Mouse (Mus musculus) MEL (cell line): ENCODE measurements at regions not wholly inside any gene's neighbourhood (a gene's known extent, or its start where the extent isn't known, plus 50 kb on each side); places are given as distances from the start of the nearest gene placed in this dataset.
A peak's percentile ranks its signal among the peaks of the same experiment; 100 is the strongest.

ENCODE experiments used
- DNase-seq: peaks from one replicate; pipeline ENCODE4 v3.0.0; 2011; ENCODE audit warnings: low read depth, low spot score
- H3K27ac ChIP-seq: 2 replicates; pipeline ENCODE4 v1.5.1; 2012; ENCODE audit warnings: low read depth, mild to moderate bottlenecking, control low read depth, low read length, moderate library complexity; ENCODE audit not compliant: control insufficient read depth
- H3K27me3 ChIP-seq, 2 experiments: fragments of 150-350 bp in 1 of 2; sonication (generic) in 1 of 2; 2 replicates each; pipeline ENCODE4 v1.6.1; 2012; ENCODE audit warnings: low read length in 2 of 2, mild to moderate bottlenecking in 2 of 2, improper control_type of control experiment in 1 of 2, moderate library complexity in 1 of 2; ENCODE audit not compliant: insufficient read depth in 2 of 2, control insufficient read depth in 1 of 2
- H3K36me3 ChIP-seq, 2 experiments: 2 replicates each; pipeline ENCODE4 v1.6.1; 2012 to 2014; ENCODE audit warnings: low read length in 2 of 2, improper control_type of control experiment in 1 of 2, inconsistent platforms in 1 of 2, mild to moderate bottlenecking in 1 of 2; ENCODE audit not compliant: insufficient read depth in 2 of 2, control insufficient read depth in 1 of 2
- H3K4me1 ChIP-seq, 2 experiments: fragments of 150-350 bp in 1 of 2; sonication (generic) in 1 of 2; 2 replicates each; pipeline ENCODE4 v1.6.1; 2012; ENCODE audit warnings: low read length in 2 of 2, improper control_type of control experiment in 1 of 2, mild to moderate bottlenecking in 1 of 2; ENCODE audit not compliant: insufficient read depth in 2 of 2, control insufficient read depth in 1 of 2
- H3K4me3 ChIP-seq, 2 experiments: fragments of 150-350 bp in 1 of 2; sonication (generic) in 1 of 2; 2 replicates each; pipeline ENCODE4 v1.5.1; 2012; ENCODE audit warnings: low read depth in 2 of 2, low read length in 2 of 2, mild to moderate bottlenecking in 2 of 2, moderate library complexity in 2 of 2, control low read depth in 1 of 2, improper control_type of control experiment in 1 of 2; ENCODE audit not compliant: control insufficient read depth in 1 of 2, insufficient read depth in 1 of 2
- H3K79me2 ChIP-seq: 2 replicates; pipeline ENCODE4 v1.6.1; 2012; ENCODE audit warnings: mild to moderate bottlenecking, low read length, moderate library complexity; ENCODE audit not compliant: control insufficient read depth, poor library complexity, insufficient read depth
- H3K9ac ChIP-seq: 2 replicates; pipeline ENCODE4 v1.6.1; 2012; ENCODE audit warnings: low read depth, mild to moderate bottlenecking, control low read depth, low read length, moderate library complexity; ENCODE audit not compliant: control insufficient read depth, poor library complexity, severe bottlenecking
- H3K9me3 ChIP-seq: fragments of 150-350 bp; sonication (generic); replicated peaks from 2 replicates; pipeline ENCODE4 v1.6.1; 2012; ENCODE audit warnings: mild to moderate bottlenecking, low read length, improper control_type of control experiment, moderate library complexity; ENCODE audit not compliant: insufficient read depth
- BHLHE40 ChIP-seq: IDR thresholded peaks from 2 replicates; pipeline ENCODE4 v1.6.1; 2012; ENCODE audit warnings: low read depth, mild to moderate bottlenecking, inconsistent platforms, low read length, improper control_type of control experiment, borderline replicate concordance
- CHD1 ChIP-seq: IDR thresholded peaks from 2 replicates; pipeline ENCODE4 v1.6.1; 2012; ENCODE audit warnings: low read depth, mild to moderate bottlenecking, inconsistent platforms, low read length, improper control_type of control experiment
- CTCF ChIP-seq, 3 experiments: IDR thresholded peaks in 2 of 3; conservative IDR thresholded peaks in 1 of 3; 2 replicates each; pipeline ENCODE4 v1.5.1; 2011 to 2012; ENCODE audit warnings: low read length in 3 of 3, low read depth in 2 of 3, mild to moderate bottlenecking in 2 of 3, improper control_type of control experiment in 1 of 3, inconsistent platforms in 1 of 3, mixed read lengths in 1 of 3, moderate library complexity in 1 of 3; ENCODE audit not compliant: control insufficient read depth in 1 of 3, insufficient read depth in 1 of 3, poor library complexity in 1 of 3, severe bottlenecking in 1 of 3
- E2F4 ChIP-seq: IDR thresholded peaks from 2 replicates; pipeline ENCODE4 v1.6.1; 2011; ENCODE audit warnings: low read depth, low read length, improper control_type of control experiment, borderline replicate concordance
- ELF1 ChIP-seq: IDR thresholded peaks from 2 replicates; pipeline ENCODE4 v1.6.1; 2014; ENCODE audit warnings: low read depth, mild to moderate bottlenecking, inconsistent platforms, low read length, improper control_type of control experiment, moderate library complexity
- EP300 ChIP-seq, 2 experiments: IDR thresholded peaks; 2 replicates each; pipeline ENCODE4 v1.6.1; 2011; ENCODE audit warnings: improper control_type of control experiment in 2 of 2, low read length in 2 of 2, low read depth in 1 of 2, mild to moderate bottlenecking in 1 of 2
- GATA1 ChIP-seq: IDR thresholded peaks from 2 replicates; pipeline ENCODE4 v1.6.1; 2011; ENCODE audit warnings: low read depth, low read length, improper control_type of control experiment
- JUND ChIP-seq: IDR thresholded peaks from 2 replicates; pipeline ENCODE4 v1.6.1; 2011; ENCODE audit warnings: low read depth, mild to moderate bottlenecking, improper control_type of control experiment, low read length
- MAX ChIP-seq: IDR thresholded peaks from 2 replicates; pipeline ENCODE4 v1.6.1; 2011; ENCODE audit warnings: low read length, improper control_type of control experiment
- MXI1 ChIP-seq: IDR thresholded peaks from 2 replicates; pipeline ENCODE4 v1.6.1; 2011; ENCODE audit warnings: mild to moderate bottlenecking, low read depth, low read length, improper control_type of control experiment
- MYB ChIP-seq: IDR thresholded peaks from 2 replicates; pipeline ENCODE4 v1.6.1; 2011; ENCODE audit warnings: mild to moderate bottlenecking, low read depth, low read length, improper control_type of control experiment
- NRF1 ChIP-seq: IDR thresholded peaks from 2 replicates; pipeline ENCODE4 v1.6.1; 2014; ENCODE audit warnings: low read depth, mild to moderate bottlenecking, inconsistent platforms, low read length, improper control_type of control experiment, moderate library complexity; ENCODE audit not compliant: poor library complexity, insufficient read depth, severe bottlenecking
- POLR2AphosphoS2 ChIP-seq: IDR thresholded peaks from 2 replicates; pipeline ENCODE4 v1.6.1; 2011; ENCODE audit warnings: low read length, improper control_type of control experiment
- RAD21 ChIP-seq: IDR thresholded peaks from 2 replicates; pipeline ENCODE4 v1.6.1; 2011; ENCODE audit warnings: mild to moderate bottlenecking, low read depth, low read length, improper control_type of control experiment
- RCOR1 ChIP-seq: IDR thresholded peaks from 2 replicates; pipeline ENCODE4 v1.6.1; 2012; ENCODE audit warnings: low read depth, mild to moderate bottlenecking, inconsistent platforms, low read length, improper control_type of control experiment
- SIN3A ChIP-seq: IDR thresholded peaks from 2 replicates; pipeline ENCODE4 v1.6.1; 2012; ENCODE audit warnings: low read length, improper control_type of control experiment, inconsistent platforms
- TAL1 ChIP-seq: IDR thresholded peaks from 2 replicates; pipeline ENCODE4 v1.6.1; 2012; ENCODE audit warnings: mild to moderate bottlenecking, inconsistent platforms, low read length, moderate library complexity, mixed read lengths
- UBTF ChIP-seq: IDR thresholded peaks from 2 replicates; pipeline ENCODE4 v1.6.1; 2012; ENCODE audit warnings: low read depth, mild to moderate bottlenecking, inconsistent platforms, low read length, improper control_type of control experiment, moderate library complexity, borderline replicate concordance; ENCODE audit not compliant: insufficient read depth
- ZMIZ1 ChIP-seq: IDR thresholded peaks from 2 replicates; pipeline ENCODE4 v1.6.1; 2012; ENCODE audit warnings: low read depth, mild to moderate bottlenecking, inconsistent platforms, low read length, improper control_type of control experiment, moderate library complexity
- ZNF384 ChIP-seq: IDR thresholded peaks from 2 replicates; pipeline ENCODE4 v1.6.1; 2012; ENCODE audit warnings: low read depth, mild to moderate bottlenecking, inconsistent platforms, low read length, improper control_type of control experiment

DNA sequence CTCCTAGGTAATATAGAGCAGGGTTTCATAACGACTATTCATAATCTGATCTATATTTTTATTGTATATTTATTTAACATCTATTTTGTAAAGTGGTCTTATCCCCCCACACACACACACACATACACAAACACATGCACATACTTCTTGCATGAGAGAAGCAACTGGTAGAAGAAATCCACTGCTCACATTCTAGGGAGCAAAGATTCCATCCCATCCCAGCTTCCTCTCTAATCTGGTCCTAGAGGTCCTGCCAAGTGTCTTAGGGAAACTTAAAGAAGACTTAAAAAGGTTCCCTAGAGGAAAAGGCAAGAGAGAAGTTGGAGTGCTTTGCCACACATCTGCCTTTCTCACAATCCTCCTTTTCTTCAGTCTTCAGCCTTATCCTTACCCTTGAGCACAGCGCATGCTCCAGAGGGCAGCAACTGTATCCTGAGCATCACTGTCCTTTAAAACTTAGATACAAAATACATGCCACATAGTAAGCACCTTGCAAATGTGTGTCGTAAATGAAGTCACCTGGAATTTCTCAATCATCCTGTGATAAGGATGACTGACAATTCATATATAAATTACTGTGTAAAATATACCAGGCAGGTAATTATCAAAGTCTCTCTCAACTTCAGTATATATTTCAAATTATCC lies 1677.9 kb upstream of the 5930422O12Rik start:
- no peak for DNase-seq
- no peak overlapping the region for H3K9ac ChIP-seq
- TF ChIP-seq ZMIZ1 (no peak), NRF1 (no peak), POLR2AphosphoS2 (no peak), ELF1 (no peak), SIN3A (no peak), MAX (no peak), MXI1 (no peak), CTCF (IDR thresholded peaks at IDR 0.05 in 2 of 3, conservative IDR thresholded peaks at IDR 0.05 in 1 of 3; ENCODE audit: control insufficient read depth in 1 of 3, insufficient read depth in 1 of 3, low read depth in 2 of 3, low read length in 3 of 3, poor library complexity in 1 of 3, severe bottlenecking in 1 of 3) (no peak), EP300 (IDR thresholded peaks at IDR 0.05; ENCODE audit: low read depth in 1 of 2, low read length in 2 of 2) (no peak), GATA1 (no peak), TAL1 (no peak), ZNF384 (no peak), BHLHE40 (no peak), RCOR1 (no peak), MYB (no peak), JUND (no peak)
- H3K4me1 ChIP-seq = no peaks in the 10 kb centered on the region
- H3K4me3 ChIP-seq = no peak overlapping the region
- no peak overlapping the region for H3K27ac ChIP-seq
- no peaks in the 10 kb centered on the region for H3K9me3 ChIP-seq
- H3K36me3 ChIP-seq = no peaks in the 10 kb centered on the region
- no peaks in the 10 kb centered on the region for H3K79me2 ChIP-seq
- no peaks in the 10 kb centered on the region for H3K27me3 ChIP-seq

DNA sequence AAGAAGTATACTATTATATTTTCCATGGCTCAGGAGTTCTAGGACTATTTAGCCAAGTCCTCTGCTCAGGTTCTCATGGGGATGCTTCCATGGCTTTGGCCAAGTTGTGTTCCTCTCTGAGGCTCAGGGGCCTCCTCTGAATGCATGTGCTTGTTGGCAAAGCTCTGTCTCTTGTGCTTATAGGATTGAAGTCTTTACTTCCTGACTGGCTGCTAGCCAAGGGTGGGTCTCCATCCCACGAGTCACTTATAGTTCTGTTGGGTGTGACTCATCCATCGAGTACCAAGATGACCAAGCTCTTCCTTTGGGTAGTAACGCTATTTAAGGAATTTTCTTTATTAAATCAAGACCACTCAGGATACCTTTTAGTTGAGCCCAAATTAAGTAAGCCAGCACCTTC lies 1672.8 kb upstream of the 5930422O12Rik start:
- Histone ChIP-seq H3K4me1 (no peaks in the 10 kb centered on the region), H3K27ac (no peak overlapping the region), H3K9ac (no peak overlapping the region), H3K27me3 (no peaks in the 10 kb centered on the region), H3K9me3 (no peaks in the 10 kb centered on the region), H3K36me3 (no peaks in the 10 kb centered on the region), H3K4me3 (no peak overlapping the region), H3K79me2 (no peaks in the 10 kb centered on the region)
- DNase-seq = peak; percentile 11
- TF ChIP-seq RAD21 = no peak
- no peak for TF ChIP-seq MYB
- no peak for TF ChIP-seq UBTF
- TF ChIP-seq E2F4 = no peak
- no peak for TF ChIP-seq CHD1
- TF ChIP-seq ELF1 = no peak
